Mouse (Mus musculus) brain, adult 2 months (tissue): ENCODE measurements at regions not wholly inside any gene's neighbourhood (a gene's known extent, or its start where the extent isn't known, plus 50 kb on each side); places are given as distances from the start of the nearest gene placed in this dataset.

Experiments used
- DNase-seq: peaks from one replicate; pipeline ENCODE4 v3.0.0; 2011; ENCODE audit warnings: low read depth, low spot score

DNA sequence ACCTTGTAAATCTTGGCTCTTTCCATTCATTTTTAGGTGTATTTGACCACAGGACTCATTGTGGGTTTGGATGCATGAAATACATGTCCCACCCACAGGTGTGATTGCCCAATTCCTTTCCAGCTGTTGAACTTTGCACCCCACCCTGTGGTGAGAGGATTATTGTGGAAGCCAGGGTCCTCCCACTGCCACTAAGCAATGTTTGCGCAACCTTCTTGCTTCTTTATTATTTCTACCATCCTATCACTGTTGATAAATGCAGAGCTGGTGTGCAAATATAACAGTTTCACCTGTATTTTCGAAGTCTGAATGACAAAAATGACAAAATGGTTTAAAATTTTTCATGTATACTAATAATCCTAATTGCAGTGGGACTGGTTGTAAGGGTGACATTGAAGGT is 315.9 kb upstream of the Vwc2 start:
- DNase-seq = no peak

DNA sequence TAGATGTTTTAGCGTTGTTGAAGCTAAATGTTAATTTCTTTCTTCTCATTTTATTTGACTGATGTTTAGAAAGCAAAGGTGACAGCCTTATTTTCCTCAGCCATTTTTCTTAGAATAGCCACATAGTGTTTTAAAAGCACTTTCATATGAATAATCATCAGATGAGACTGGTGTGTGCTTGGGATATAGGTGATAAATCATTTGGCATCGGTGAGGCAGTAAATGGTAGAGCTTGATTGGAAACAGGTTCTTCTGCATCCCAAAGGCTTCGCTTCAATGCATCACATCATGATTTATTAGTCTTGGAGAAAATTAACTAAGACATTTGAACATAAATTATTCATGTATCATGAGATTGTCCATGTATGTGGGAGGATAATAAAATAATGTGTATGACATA is 273.8 kb upstream of the Vwc2 start:
- no peak for DNase-seq

- DNase-seq = peak; percentile 78
These were observed 272.9 kb upstream of the Vwc2 start for GRCm38 (mm10) chr11:10841083-10841482.

DNA sequence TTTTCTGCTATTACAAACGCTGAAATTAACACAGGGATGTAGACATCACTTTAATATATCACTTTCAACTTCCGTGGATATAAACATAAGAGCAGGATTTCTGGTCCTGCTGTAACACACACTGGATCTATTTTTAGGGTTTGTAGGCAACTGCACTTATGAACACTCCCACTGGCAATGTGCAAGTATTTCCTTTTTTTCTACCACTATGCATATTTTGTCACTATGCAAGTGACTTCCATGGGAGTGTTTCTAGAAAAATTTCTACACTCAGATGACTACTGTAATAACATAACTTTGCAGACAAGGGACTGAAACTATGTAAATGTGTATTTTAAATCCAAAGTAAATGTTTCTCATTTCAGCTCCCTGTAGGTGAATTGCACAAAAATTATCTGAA is 241.8 kb upstream of the Vwc2 start:
- peak; percentile 15 for DNase-seq

- DNase-seq = peak; percentile 55
These were observed 220.7 kb upstream of the Vwc2 start for GRCm38 (mm10) chr11:10893302-10893701.

GRCm38 (mm10) chr11:10923998-10924397 is 190.0 kb upstream of the Vwc2 start:
- DNase-seq = no peak

DNA sequence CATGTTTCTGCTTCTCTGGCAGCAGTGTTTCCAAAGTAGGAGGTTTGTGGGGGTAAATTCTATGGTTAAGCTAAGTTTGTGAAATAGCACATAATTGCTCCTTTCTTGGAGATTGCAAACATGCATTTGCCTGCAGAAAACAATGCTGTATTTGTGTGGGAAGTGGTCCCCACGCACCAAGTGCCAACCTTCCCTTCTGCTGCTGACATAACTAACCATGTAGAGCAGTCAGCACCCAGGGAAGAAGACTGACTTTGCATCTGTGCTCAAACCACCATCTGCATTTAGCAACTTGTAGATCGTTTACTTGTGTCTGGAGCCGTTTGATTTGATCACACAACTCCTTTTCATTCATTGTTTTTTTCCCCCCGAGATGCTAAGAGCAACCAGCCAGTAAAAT is 161.1 kb upstream of the Vwc2 start:
- peak; percentile 72 for DNase-seq
